Mouse (Mus musculus): ENCODE measurements around the gene Palld. TPM values are rescaled to one million over a fixed set of nuclear protein-coding genes. Genes with fewer than 3 reads are reported as not detected.

Gene Palld
- polyA plus RNA-seq, 1 experiment, result 63.6 TPM

GRCm38 (mm10) chr8:61569721-61570120 is 332.8 kb downstream of the Palld start:
- Histone ChIP-seq H3K27me3 (ENCODE audit: control insufficient read depth, insufficient read depth, low read length, poor library complexity, severe bottlenecking) (no peaks in the 10 kb centered on the region), H3K9ac (ENCODE audit: low read depth, poor library complexity, severe bottlenecking) (no peak overlapping the region), H3K4me1 (ENCODE audit: control insufficient read depth, insufficient read depth, low read length) (peaks cover 1% of the 10 kb centered on the region), H3K4me3 (ENCODE audit: low read depth, low read length) (no peak overlapping the region), H3K27ac (ENCODE audit: insufficient read depth, low read length) (no peak overlapping the region), H3K9me3 (replicated peaks; ENCODE audit: control insufficient read depth, insufficient read depth, low read length, poor library complexity, severe bottlenecking) (no peaks in the 10 kb centered on the region), H3K36me3 (ENCODE audit: control insufficient read depth, insufficient read depth, low read length, poor library complexity, severe bottlenecking) (no peaks in the 10 kb centered on the region)
- TF ChIP-seq EP300 (IDR thresholded peaks at IDR 0.05; ENCODE audit: insufficient read depth, low read depth, low read length) (no peak), CTCF (IDR thresholded peaks at IDR 0.05; ENCODE audit: low read depth, low read length) (no peak), POLR2A (IDR thresholded peaks at IDR 0.05; ENCODE audit: insufficient read depth, low read length) (no peak)

GRCm38 (mm10) chr8:61569211-61569610 is 333.3 kb downstream of the Palld start:
- H3K27me3 ChIP-seq (ENCODE audit: control insufficient read depth, insufficient read depth, low read length, poor library complexity, severe bottlenecking), result no peaks in the 10 kb centered on the region
- H3K9me3 ChIP-seq (replicated peaks; ENCODE audit: control insufficient read depth, insufficient read depth, low read length, poor library complexity, severe bottlenecking), result no peaks in the 10 kb centered on the region
- TF ChIP-seq EP300 (IDR thresholded peaks at IDR 0.05; ENCODE audit: insufficient read depth, low read depth, low read length) (no peak), POLR2A (IDR thresholded peaks at IDR 0.05; ENCODE audit: insufficient read depth, low read length) (no peak), CTCF (IDR thresholded peaks at IDR 0.05; ENCODE audit: low read depth, low read length) (no peak)
- H3K9ac ChIP-seq (ENCODE audit: low read depth, poor library complexity, severe bottlenecking), result no peak overlapping the region
- no peak overlapping the region for H3K4me3 ChIP-seq (ENCODE audit: low read depth, low read length)
- H3K4me1 ChIP-seq (ENCODE audit: control insufficient read depth, insufficient read depth, low read length), result no peaks in the 10 kb centered on the region
- H3K36me3 ChIP-seq (ENCODE audit: control insufficient read depth, insufficient read depth, low read length, poor library complexity, severe bottlenecking), result no peaks in the 10 kb centered on the region
- no peak overlapping the region for H3K27ac ChIP-seq (ENCODE audit: insufficient read depth, low read length)

GRCm38 (mm10) chr8:61563378-61563777 is 339.1 kb downstream of the Palld start:
- H3K27ac ChIP-seq (ENCODE audit: insufficient read depth, low read length), result no peak overlapping the region
- TF ChIP-seq POLR2A (IDR thresholded peaks at IDR 0.05; ENCODE audit: insufficient read depth, low read length) (no peak), CTCF (IDR thresholded peaks at IDR 0.05; ENCODE audit: low read depth, low read length) (no peak), EP300 (IDR thresholded peaks at IDR 0.05; ENCODE audit: insufficient read depth, low read depth, low read length) (no peak)

GRCm38 (mm10) chr8:61562626-61563025 is 339.9 kb downstream of the Palld start:
- Histone ChIP-seq H3K9ac (ENCODE audit: low read depth, poor library complexity, severe bottlenecking) (no peak overlapping the region), H3K27me3 (ENCODE audit: control insufficient read depth, insufficient read depth, low read length, poor library complexity, severe bottlenecking) (no peaks in the 10 kb centered on the region), H3K4me3 (ENCODE audit: low read depth, low read length) (no peak overlapping the region), H3K9me3 (replicated peaks; ENCODE audit: control insufficient read depth, insufficient read depth, low read length, poor library complexity, severe bottlenecking) (no peaks in the 10 kb centered on the region), H3K36me3 (ENCODE audit: control insufficient read depth, insufficient read depth, low read length, poor library complexity, severe bottlenecking) (no peaks in the 10 kb centered on the region), H3K27ac (ENCODE audit: insufficient read depth, low read length) (no peak overlapping the region), H3K4me1 (ENCODE audit: control insufficient read depth, insufficient read depth, low read length) (no peaks in the 10 kb centered on the region)
- TF ChIP-seq POLR2A (IDR thresholded peaks at IDR 0.05; ENCODE audit: insufficient read depth, low read length) (no peak), CTCF (IDR thresholded peaks at IDR 0.05; ENCODE audit: low read depth, low read length) (no peak), EP300 (IDR thresholded peaks at IDR 0.05; ENCODE audit: insufficient read depth, low read depth, low read length) (no peak)

More at GRCm38 (mm10) chr8:61563378-61563777, 339.1 kb downstream of the Palld start:
- Histone ChIP-seq H3K36me3 (ENCODE audit: control insufficient read depth, insufficient read depth, low read length, poor library complexity, severe bottlenecking) (no peaks in the 10 kb centered on the region), H3K9me3 (replicated peaks; ENCODE audit: control insufficient read depth, insufficient read depth, low read length, poor library complexity, severe bottlenecking) (no peaks in the 10 kb centered on the region), H3K9ac (ENCODE audit: low read depth, poor library complexity, severe bottlenecking) (no peak overlapping the region), H3K4me1 (ENCODE audit: control insufficient read depth, insufficient read depth, low read length) (no peaks in the 10 kb centered on the region), H3K27me3 (ENCODE audit: control insufficient read depth, insufficient read depth, low read length, poor library complexity, severe bottlenecking) (no peaks in the 10 kb centered on the region), H3K4me3 (ENCODE audit: low read depth, low read length) (no peak overlapping the region)

GRCm38 (mm10) chr8:61561220-61561619 is 341.3 kb downstream of the Palld start:
- Histone ChIP-seq H3K9me3 (replicated peaks; ENCODE audit: control insufficient read depth, insufficient read depth, low read length, poor library complexity, severe bottlenecking) (no peaks in the 10 kb centered on the region), H3K36me3 (ENCODE audit: control insufficient read depth, insufficient read depth, low read length, poor library complexity, severe bottlenecking) (no peaks in the 10 kb centered on the region), H3K4me3 (ENCODE audit: low read depth, low read length) (no peak overlapping the region), H3K27me3 (ENCODE audit: control insufficient read depth, insufficient read depth, low read length, poor library complexity, severe bottlenecking) (no peaks in the 10 kb centered on the region), H3K27ac (ENCODE audit: insufficient read depth, low read length) (no peak overlapping the region), H3K4me1 (ENCODE audit: control insufficient read depth, insufficient read depth, low read length) (no peaks in the 10 kb centered on the region), H3K9ac (ENCODE audit: low read depth, poor library complexity, severe bottlenecking) (no peak overlapping the region)
- TF ChIP-seq POLR2A (IDR thresholded peaks at IDR 0.05; ENCODE audit: insufficient read depth, low read length) (no peak), CTCF (IDR thresholded peaks at IDR 0.05; ENCODE audit: low read depth, low read length) (no peak), EP300 (IDR thresholded peaks at IDR 0.05; ENCODE audit: insufficient read depth, low read depth, low read length) (no peak)

- H3K36me3 ChIP-seq (ENCODE audit: control insufficient read depth, insufficient read depth, low read length, poor library complexity, severe bottlenecking), result no peaks in the 10 kb centered on the region
- H3K9ac ChIP-seq (ENCODE audit: low read depth, poor library complexity, severe bottlenecking), result no peak overlapping the region
- no peaks in the 10 kb centered on the region for H3K4me1 ChIP-seq (ENCODE audit: control insufficient read depth, insufficient read depth, low read length)
- H3K9me3 ChIP-seq (replicated peaks; ENCODE audit: control insufficient read depth, insufficient read depth, low read length, poor library complexity, severe bottlenecking), result no peaks in the 10 kb centered on the region
- H3K27me3 ChIP-seq (ENCODE audit: control insufficient read depth, insufficient read depth, low read length, poor library complexity, severe bottlenecking), result no peaks in the 10 kb centered on the region
- no peak overlapping the region for H3K27ac ChIP-seq (ENCODE audit: insufficient read depth, low read length)
- TF ChIP-seq CTCF (IDR thresholded peaks at IDR 0.05; ENCODE audit: low read depth, low read length), result no peak
- no peak for TF ChIP-seq EP300 (IDR thresholded peaks at IDR 0.05; ENCODE audit: insufficient read depth, low read depth, low read length)
- no peak for TF ChIP-seq POLR2A (IDR thresholded peaks at IDR 0.05; ENCODE audit: insufficient read depth, low read length)
- H3K4me3 ChIP-seq (ENCODE audit: low read depth, low read length), result no peak overlapping the region
Observed at GRCm38 (mm10) chr8:61559979-61560378, 342.5 kb downstream of the Palld start.

All from ES-Bruce4 (cell line).